Mouse (Mus musculus): Measurements from ENCODE around the gene Sms. TPM values are rescaled to one million over a fixed set of nuclear protein-coding genes. Genes with fewer than 3 reads are reported as not detected.

Sms gene
- total RNA-seq, 1 experiment = 90.8 TPM

- no peak for TF ChIP-seq ZC3H11A (IDR thresholded peaks at IDR 0.05; ENCODE audit: borderline replicate concordance, low read depth, low read length)
- TF ChIP-seq HCFC1 (IDR thresholded peaks at IDR 0.05; ENCODE audit: borderline replicate concordance, insufficient read depth, low read length) = no peak
- in situ Hi-C loops (cut with MboI; ENCODE audit: low sequenced_read_pairs in 2 of 2, unreplicated experiment in 2 of 2) = no loop called here
- Histone ChIP-seq H3K9me3 (ENCODE audit: control insufficient read depth, insufficient read depth, low read depth, low read length) (no peaks in the 10 kb centered on the region), H3K36me3 (ENCODE audit: control insufficient read depth, insufficient read depth, low read length, poor library complexity, severe bottlenecking) (no peaks in the 10 kb centered on the region), H3K9ac (ENCODE audit: insufficient read depth, low read depth, low read length, poor library complexity, severe bottlenecking) (no peak overlapping the region; the same call in 1 of the 2 replicates), H3K27ac (ENCODE audit: insufficient read depth, low read depth, low read length, poor library complexity, severe bottlenecking) (no peak overlapping the region), H3K4me3 (ENCODE audit: insufficient read depth in 1 of 2, low read depth in 1 of 2, low read length in 2 of 2, poor library complexity in 1 of 2, severe bottlenecking in 1 of 2) (no peak overlapping the region), H3K4me1 (ENCODE audit: control insufficient read depth in 2 of 2, insufficient read depth in 2 of 2, low read length in 2 of 2, poor library complexity in 1 of 2) (no peaks in the 10 kb centered on the region)
- DNase-seq (ENCODE audit: low read depth, low spot score) = no peak
Measured at GRCm38 (mm10) chrX:157481860-157482259, 10.2 kb downstream of the Sms start.

GRCm38 (mm10) chrX:157477328-157477727, 14.8 kb downstream of the Sms start:
- no peak for DNase-seq (ENCODE audit: low read depth, low spot score)
- no peak overlapping the region for H3K27ac ChIP-seq (ENCODE audit: insufficient read depth, low read depth, low read length, poor library complexity, severe bottlenecking)
- TF ChIP-seq HCFC1 (IDR thresholded peaks at IDR 0.05; ENCODE audit: borderline replicate concordance, insufficient read depth, low read length) (no peak), ZNF384 (IDR thresholded peaks at IDR 0.05; ENCODE audit: low read depth, low read length) (no peak), CHD2 (IDR thresholded peaks at IDR 0.05; ENCODE audit: low read depth, low read length) (no peak), ZC3H11A (IDR thresholded peaks at IDR 0.05; ENCODE audit: borderline replicate concordance, low read depth, low read length) (no peak), MAFK (IDR thresholded peaks at IDR 0.05; ENCODE audit: insufficient read depth, low read depth, low read length) (no peak)
- no peaks in the 10 kb centered on the region for H3K9me3 ChIP-seq (ENCODE audit: control insufficient read depth, insufficient read depth, low read depth, low read length)
- no peak overlapping the region for H3K9ac ChIP-seq (ENCODE audit: insufficient read depth, low read depth, low read length, poor library complexity, severe bottlenecking)
- H3K4me1 ChIP-seq (ENCODE audit: control insufficient read depth in 2 of 2, insufficient read depth in 2 of 2, low read length in 2 of 2, poor library complexity in 1 of 2) = no peaks in the 10 kb centered on the region
- H3K4me3 ChIP-seq (ENCODE audit: insufficient read depth in 1 of 2, low read depth in 1 of 2, low read length in 2 of 2, poor library complexity in 1 of 2, severe bottlenecking in 1 of 2) = no peak overlapping the region
- in situ Hi-C loops (cut with MboI; ENCODE audit: low sequenced_read_pairs in 2 of 2, unreplicated experiment in 2 of 2) = no loop called here
- H3K36me3 ChIP-seq (ENCODE audit: control insufficient read depth, insufficient read depth, low read length, poor library complexity, severe bottlenecking) = no peaks in the 10 kb centered on the region

- H3K9me3 ChIP-seq (ENCODE audit: control insufficient read depth, insufficient read depth, low read depth, low read length) = no peaks in the 10 kb centered on the region
- no peak for DNase-seq (ENCODE audit: low read depth, low spot score)
- TF ChIP-seq ZNF384 (IDR thresholded peaks at IDR 0.05; ENCODE audit: low read depth, low read length) = no peak
- TF ChIP-seq CHD2 (IDR thresholded peaks at IDR 0.05; ENCODE audit: low read depth, low read length) = no peak
- no peak for TF ChIP-seq MAFK (IDR thresholded peaks at IDR 0.05; ENCODE audit: insufficient read depth, low read depth, low read length)
- no peak for TF ChIP-seq ZC3H11A (IDR thresholded peaks at IDR 0.05; ENCODE audit: borderline replicate concordance, low read depth, low read length)
- TF ChIP-seq HCFC1 (IDR thresholded peaks at IDR 0.05; ENCODE audit: borderline replicate concordance, insufficient read depth, low read length) = no peak
- H3K9ac ChIP-seq (ENCODE audit: insufficient read depth, low read depth, low read length, poor library complexity, severe bottlenecking) = no peak overlapping the region
- no peak overlapping the region for H3K27ac ChIP-seq (ENCODE audit: insufficient read depth, low read depth, low read length, poor library complexity, severe bottlenecking)
- H3K36me3 ChIP-seq (ENCODE audit: control insufficient read depth, insufficient read depth, low read length, poor library complexity, severe bottlenecking) = no peaks in the 10 kb centered on the region
- no peak overlapping the region for H3K4me3 ChIP-seq (ENCODE audit: insufficient read depth in 1 of 2, low read depth in 1 of 2, low read length in 2 of 2, poor library complexity in 1 of 2, severe bottlenecking in 1 of 2)
- in situ Hi-C loops (cut with MboI; ENCODE audit: low sequenced_read_pairs in 2 of 2, unreplicated experiment in 2 of 2) = no loop called here
- H3K4me1 ChIP-seq (ENCODE audit: control insufficient read depth in 2 of 2, insufficient read depth in 2 of 2, low read length in 2 of 2, poor library complexity in 1 of 2) = no peaks in the 10 kb centered on the region
Measured at GRCm38 (mm10) chrX:157476153-157476810, 15.8 kb downstream of the Sms start.

- no peak for TF ChIP-seq CHD2 (IDR thresholded peaks at IDR 0.05; ENCODE audit: low read depth, low read length)
- no peak for TF ChIP-seq ZC3H11A (IDR thresholded peaks at IDR 0.05; ENCODE audit: borderline replicate concordance, low read depth, low read length)
- no peak for TF ChIP-seq MAFK (IDR thresholded peaks at IDR 0.05; ENCODE audit: insufficient read depth, low read depth, low read length)
- in situ Hi-C loops (cut with MboI; ENCODE audit: low sequenced_read_pairs in 2 of 2, unreplicated experiment in 2 of 2) = no loop called here
Measured at GRCm38 (mm10) chrX:157471711-157472660, 20.1 kb downstream of the Sms start.

More at GRCm38 (mm10) chrX:157471711-157472660, 20.1 kb downstream of the Sms start:
- Histone ChIP-seq H3K27ac (ENCODE audit: insufficient read depth, low read depth, low read length, poor library complexity, severe bottlenecking) (no peak overlapping the region), H3K9me3 (ENCODE audit: control insufficient read depth, insufficient read depth, low read depth, low read length) (no peaks in the 10 kb centered on the region), H3K36me3 (ENCODE audit: control insufficient read depth, insufficient read depth, low read length, poor library complexity, severe bottlenecking) (no peaks in the 10 kb centered on the region; the same call in 1 of the 2 replicates), H3K4me3 (ENCODE audit: insufficient read depth in 1 of 2, low read depth in 1 of 2, low read length in 2 of 2, poor library complexity in 1 of 2, severe bottlenecking in 1 of 2) (no peak overlapping the region), H3K9ac (ENCODE audit: insufficient read depth, low read depth, low read length, poor library complexity, severe bottlenecking) (no peak overlapping the region), H3K4me1 (ENCODE audit: control insufficient read depth in 2 of 2, insufficient read depth in 2 of 2, low read length in 2 of 2, poor library complexity in 1 of 2) (no peaks in the 10 kb centered on the region)
- DNase-seq (ENCODE audit: low read depth, low spot score) = no peak

Data from ES-E14 (cell line).